Mouse (Mus musculus): ENCODE measurements at regions not wholly inside any gene's neighbourhood (a gene's known extent, or its start where the extent isn't known, plus 50 kb on each side); places are given as distances from the start of the nearest gene placed in this dataset.
"Not testable (repeated sequence)": the region's sequence is repeated elsewhere in the genome, so short reads cannot be mapped to it uniquely, and the experiment has no call there.

GRCm38 (mm10) chr1:194435060-194435459 is 183.0 kb upstream of the Plxna2 start:
- Histone ChIP-seq H3K4me2 (no peak overlapping the region), H3K27ac (no peak overlapping the region), H3K4me1 (replicated peaks) (no peaks in the 10 kb centered on the region), H3K4me3 (replicated peaks) (no peak overlapping the region), H3K36me3 (no peaks in the 10 kb centered on the region), H3K9me3 (replicated peaks) (no peaks in the 10 kb centered on the region), H3K27me3 (no peaks in the 10 kb centered on the region), H3K9ac (no peak overlapping the region)
- ATAC-seq (ENCODE audit: low read depth) (no peak), DNase-seq (no peak)
- 58% methylated on average over 3 of the region's 3 CpGs for WGBS (ENCODE audit: insufficient replicate concordance)

- Histone ChIP-seq H3K27me3 (no peaks in the 10 kb centered on the region), H3K4me2 (no peak overlapping the region), H3K4me3 (replicated peaks) (no peak overlapping the region), H3K27ac (no peak overlapping the region), H3K36me3 (no peaks in the 10 kb centered on the region), H3K9ac (no peak overlapping the region), H3K4me1 (replicated peaks) (no peaks in the 10 kb centered on the region), H3K9me3 (replicated peaks) (no peaks in the 10 kb centered on the region)
- 42% methylated on average over 3 of the region's 3 CpGs for WGBS (ENCODE audit: insufficient replicate concordance)
- DNase-seq, result no peak
- ATAC-seq (ENCODE audit: low read depth), result no peak
Measured at GRCm38 (mm10) chr1:194428586-194428985, 189.4 kb upstream of the Plxna2 start.

- 64% methylated on average over 6 of the region's 6 CpGs for WGBS (ENCODE audit: insufficient replicate concordance)
- Histone ChIP-seq H3K9ac (no peak overlapping the region), H3K4me3 (replicated peaks) (no peak overlapping the region), H3K36me3 (no peaks in the 10 kb centered on the region), H3K27ac (no peak overlapping the region), H3K9me3 (replicated peaks) (no peaks in the 10 kb centered on the region), H3K4me2 (no peak overlapping the region), H3K4me1 (replicated peaks) (no peaks in the 10 kb centered on the region), H3K27me3 (no peaks in the 10 kb centered on the region)
- DNase-seq (no peak), ATAC-seq (ENCODE audit: low read depth) (no peak)
Measured at GRCm38 (mm10) chr1:194426293-194426692, 191.7 kb upstream of the Plxna2 start.

GRCm38 (mm10) chr1:194424201-194424600 is 193.8 kb upstream of the Plxna2 start:
- ATAC-seq (ENCODE audit: low read depth) (no peak), DNase-seq (no peak)
- no peaks in the 10 kb centered on the region for H3K4me1 ChIP-seq (replicated peaks)
- no peak overlapping the region for H3K9ac ChIP-seq
- H3K4me2 ChIP-seq, result no peak overlapping the region
- no peaks in the 10 kb centered on the region for H3K9me3 ChIP-seq (replicated peaks)
- no peaks in the 10 kb centered on the region for H3K27me3 ChIP-seq
- no peak overlapping the region for H3K27ac ChIP-seq
- no peak overlapping the region for H3K4me3 ChIP-seq (replicated peaks)
- 66% methylated on average over 2 of the region's 2 CpGs for WGBS (ENCODE audit: insufficient replicate concordance)
- no peaks in the 10 kb centered on the region for H3K36me3 ChIP-seq

GRCm38 (mm10) chr1:194412193-194412592 is 205.8 kb upstream of the Plxna2 start:
- H3K9me3 ChIP-seq (replicated peaks), result no peaks in the 10 kb centered on the region
- 58% methylated on average over 5 of the region's 5 CpGs for WGBS (ENCODE audit: insufficient replicate concordance)
- no peak overlapping the region for H3K9ac ChIP-seq
- DNase-seq, result no peak
- no peaks in the 10 kb centered on the region for H3K36me3 ChIP-seq
- no peaks in the 10 kb centered on the region for H3K27me3 ChIP-seq
- no peak overlapping the region for H3K27ac ChIP-seq
- no peak overlapping the region for H3K4me2 ChIP-seq
- H3K4me3 ChIP-seq (replicated peaks), result no peak overlapping the region
- no peaks in the 10 kb centered on the region for H3K4me1 ChIP-seq (replicated peaks)
- no peak for ATAC-seq (ENCODE audit: low read depth)

- Histone ChIP-seq H3K9me3 (replicated peaks) (no peaks in the 10 kb centered on the region), H3K4me3 (replicated peaks) (no peak overlapping the region), H3K36me3 (no peaks in the 10 kb centered on the region), H3K27me3 (no peaks in the 10 kb centered on the region), H3K4me2 (no peak overlapping the region), H3K4me1 (replicated peaks) (no peaks in the 10 kb centered on the region), H3K27ac (no peak overlapping the region), H3K9ac (no peak overlapping the region)
- no peak for DNase-seq
- 41% methylated on average over 2 of the region's 2 CpGs for WGBS (ENCODE audit: insufficient replicate concordance)
- ATAC-seq (ENCODE audit: low read depth), result no peak
Measured at GRCm38 (mm10) chr1:194411788-194412187, 206.2 kb upstream of the Plxna2 start.

- no peak overlapping the region for H3K4me3 ChIP-seq (replicated peaks)
- ATAC-seq (ENCODE audit: low read depth), result no peak
- H3K4me2 ChIP-seq, result no peak overlapping the region
- no peak overlapping the region for H3K9ac ChIP-seq
- H3K36me3 ChIP-seq, result no peaks in the 10 kb centered on the region
- no peak for DNase-seq
- no peak overlapping the region for H3K27ac ChIP-seq
- H3K27me3 ChIP-seq, result no peaks in the 10 kb centered on the region
- H3K4me1 ChIP-seq (replicated peaks), result no peaks in the 10 kb centered on the region
- no peaks in the 10 kb centered on the region for H3K9me3 ChIP-seq (replicated peaks)
Measured at GRCm38 (mm10) chr1:194399281-194399680, 218.7 kb upstream of the Plxna2 start.

GRCm38 (mm10) chr1:194396754-194397460 is 221.1 kb upstream of the Plxna2 start:
- Histone ChIP-seq H3K36me3 (no peaks in the 10 kb centered on the region), H3K4me3 (replicated peaks) (no peak overlapping the region), H3K4me1 (replicated peaks) (no peaks in the 10 kb centered on the region), H3K9me3 (replicated peaks) (no peaks in the 10 kb centered on the region), H3K27me3 (no peaks in the 10 kb centered on the region), H3K27ac (no peak overlapping the region), H3K9ac (no peak overlapping the region), H3K4me2 (no peak overlapping the region)
- DNase-seq (no peak), ATAC-seq (ENCODE audit: low read depth) (no peak)
- 59% methylated on average over 4 of the region's 4 CpGs for WGBS (ENCODE audit: insufficient replicate concordance)

- Histone ChIP-seq H3K4me2 (no peak overlapping the region), H3K4me3 (replicated peaks) (no peak overlapping the region), H3K36me3 (no peaks in the 10 kb centered on the region), H3K27me3 (no peaks in the 10 kb centered on the region), H3K27ac (no peak overlapping the region), H3K9me3 (replicated peaks) (no peaks in the 10 kb centered on the region), H3K9ac (no peak overlapping the region), H3K4me1 (replicated peaks) (no peaks in the 10 kb centered on the region)
- ATAC-seq (ENCODE audit: low read depth) (no peak), DNase-seq (no peak)
- 37% methylated on average over 3 of the region's 3 CpGs for WGBS (ENCODE audit: insufficient replicate concordance)
Measured at GRCm38 (mm10) chr1:194393720-194394119, 224.3 kb upstream of the Plxna2 start.

GRCm38 (mm10) chr1:194390202-194390601 is 227.8 kb upstream of the Plxna2 start:
- 64% methylated on average over 2 of the region's 2 CpGs for WGBS (ENCODE audit: insufficient replicate concordance)
- H3K27me3 ChIP-seq, result no peaks in the 10 kb centered on the region
- DNase-seq (no peak), ATAC-seq (ENCODE audit: low read depth) (no peak)
- no peak overlapping the region for H3K4me2 ChIP-seq
- no peaks in the 10 kb centered on the region for H3K36me3 ChIP-seq
- H3K4me3 ChIP-seq (replicated peaks), result no peak overlapping the region
- H3K9me3 ChIP-seq (replicated peaks), result no peaks in the 10 kb centered on the region
- no peak overlapping the region for H3K9ac ChIP-seq
- no peak overlapping the region for H3K27ac ChIP-seq
- H3K4me1 ChIP-seq (replicated peaks), result no peaks in the 10 kb centered on the region

GRCm38 (mm10) chr1:194378135-194378534 is 239.9 kb upstream of the Plxna2 start:
- Histone ChIP-seq H3K4me1 (replicated peaks) (no peaks in the 10 kb centered on the region), H3K27me3 (no peaks in the 10 kb centered on the region), H3K9ac (no peak overlapping the region), H3K36me3 (no peaks in the 10 kb centered on the region), H3K9me3 (replicated peaks) (no peaks in the 10 kb centered on the region), H3K4me2 (no peak overlapping the region), H3K27ac (no peak overlapping the region), H3K4me3 (replicated peaks) (no peak overlapping the region)
- 37% methylated on average over 1 of the region's 1 CpGs for WGBS (ENCODE audit: insufficient replicate concordance)
- ATAC-seq (ENCODE audit: low read depth) (no peak), DNase-seq (no peak)

GRCm38 (mm10) chr1:194373511-194373910 is 244.5 kb upstream of the Plxna2 start:
- WGBS (ENCODE audit: insufficient replicate concordance), result 76% methylated on average over 4 of the region's 4 CpGs
- H3K27me3 ChIP-seq; H3K4me3 ChIP-seq (replicated peaks); H3K36me3 ChIP-seq; H3K9me3 ChIP-seq (replicated peaks); DNase-seq; H3K4me1 ChIP-seq (replicated peaks); H3K4me2 ChIP-seq; ATAC-seq (ENCODE audit: low read depth); H3K27ac ChIP-seq; H3K9ac ChIP-seq: not testable (repeated sequence)
